Mouse (Mus musculus) G1E (cell line): ENCODE results near the gene Focad.

Experiments used
- CTCF ChIP-seq: IDR thresholded peaks from 2 replicates; pipeline ENCODE4 v1.5.1; 2012; ENCODE audit warnings: low read depth, low read length, inconsistent platforms, mixed read lengths
- GATA1 ChIP-seq: IDR thresholded peaks from 2 replicates; pipeline ENCODE4 v1.6.1; 2012; ENCODE audit warnings: borderline replicate concordance, low read length, inconsistent platforms, mixed read lengths
- POLR2AphosphoS5 ChIP-seq: IDR thresholded peaks from 2 replicates; pipeline ENCODE4 v1.6.1; 2012; ENCODE audit warnings: low read depth, low read length, inconsistent platforms; ENCODE audit not compliant: insufficient replicate concordance

DNA sequence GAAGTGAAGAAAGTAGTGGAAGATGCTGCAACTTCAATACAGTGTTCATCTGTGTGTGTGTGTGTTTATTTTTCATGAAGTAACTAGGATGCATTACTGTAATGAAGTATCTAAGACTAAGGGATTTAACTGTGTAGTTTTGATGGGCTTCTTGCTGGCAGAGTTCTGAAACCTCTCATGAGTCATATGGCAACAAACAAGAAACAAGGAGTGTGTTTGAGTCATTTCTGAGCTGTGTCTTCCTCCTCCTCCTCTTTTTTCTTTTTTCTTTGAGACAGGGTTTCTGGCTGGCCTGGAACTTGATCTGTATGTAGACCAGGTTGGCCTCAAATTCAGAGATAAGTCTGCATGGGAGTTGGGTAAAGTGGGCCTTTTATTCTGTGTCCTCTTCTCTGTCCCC is 25.7 kb downstream of the Focad start:
- TF ChIP-seq CTCF: no peak
- TF ChIP-seq POLR2AphosphoS5: no peak
- TF ChIP-seq GATA1: no peak
